Mouse (Mus musculus) lung, postnatal 0 days (tissue): ENCODE results near the gene Slc12a6. TPM values are rescaled to one million over a fixed set of nuclear protein-coding genes. Genes with fewer than 3 reads are reported as not detected.

Source experiments
- ATAC-seq: fragments of 200-750 bp; cut with Nextera tagmentation; 2 replicates; pipeline ENCODE4 v1.8.0; 2017; ENCODE audit warnings: moderate library complexity
- DNase-seq: peaks from one replicate; pipeline ENCODE4 v3.0.0-alpha.2; 2016; ENCODE audit warnings: low spot score
- H3K27ac ChIP-seq: fragments of 300-500 bp; sonication (generic); 2 replicates; pipeline ENCODE4 v1.5.1; 2014; ENCODE audit warnings: antibody characterized with exemption, mild to moderate bottlenecking, low read length, mixed read lengths
- H3K27me3 ChIP-seq: fragments of 300-500 bp; sonication (generic); replicated peaks from 2 replicates; pipeline ENCODE4 v1.6.1; 2014; ENCODE audit warnings: low read length, mixed read lengths; ENCODE audit not compliant: insufficient read depth
- H3K36me3 ChIP-seq: fragments of 300-500 bp; sonication (generic); 2 replicates; pipeline ENCODE4 v1.6.1; 2014; ENCODE audit warnings: low read length, mixed read lengths; ENCODE audit not compliant: insufficient read depth
- H3K4me1 ChIP-seq: fragments of 300-500 bp; sonication (generic); 2 replicates; pipeline ENCODE4 v1.6.1; 2014; ENCODE audit warnings: antibody characterized with exemption, low read depth, low read length, mixed read lengths; ENCODE audit not compliant: insufficient read depth
- H3K4me2 ChIP-seq: fragments of 300-500 bp; sonication (generic); replicated peaks from 2 replicates; pipeline ENCODE4 v1.6.1; 2014; ENCODE audit warnings: low read depth, mild to moderate bottlenecking, low read length, moderate library complexity, mixed read lengths
- H3K4me3 ChIP-seq: fragments of 300-500 bp; sonication (generic); 2 replicates; pipeline ENCODE4 v1.5.1; 2014; ENCODE audit warnings: low read depth, low read length
- H3K9ac ChIP-seq: fragments of 300-500 bp; sonication (generic); replicated peaks from 2 replicates; pipeline ENCODE4 v1.6.1; 2014; ENCODE audit warnings: low read depth, mild to moderate bottlenecking
- H3K9me3 ChIP-seq: fragments of 300-500 bp; sonication (generic); 2 replicates; pipeline ENCODE4 v1.6.1; 2016; ENCODE audit warnings: low read length, mixed read lengths
- CTCF ChIP-seq: IDR thresholded peaks from 2 replicates; pipeline ENCODE4 v1.5.1; 2016; ENCODE audit warnings: antibody characterized with exemption, mild to moderate bottlenecking
- EP300 ChIP-seq: IDR thresholded peaks from 2 replicates; pipeline ENCODE4 v1.6.1; 2016; ENCODE audit warnings: antibody characterized with exemption, mild to moderate bottlenecking, control low read depth
- WGBS: fragments of 180-500 bp; shearing (Covaris S2); extraction: QIAGEN DNeasy Blood & Tissue Kit; methylation state at CpG from one replicate; pipeline ENCODE4 v1.1.7; 2014; 5-methylcytosine and 5-hydroxymethylcytosine counted together
- polyA plus RNA-seq: library from polyadenylated mRNA; unstranded; fragments of >200 nt; fragmentation: Nextera tagmentation; extraction: Ambion mirVana; gene quantifications from 2 replicates; pipeline ENCODE4 v1.2.1, GENCODE M21; 2015

Gene Slc12a6
- polyA plus RNA-seq, 1 experiment from 2014 or later = 9.0 TPM

DNA sequence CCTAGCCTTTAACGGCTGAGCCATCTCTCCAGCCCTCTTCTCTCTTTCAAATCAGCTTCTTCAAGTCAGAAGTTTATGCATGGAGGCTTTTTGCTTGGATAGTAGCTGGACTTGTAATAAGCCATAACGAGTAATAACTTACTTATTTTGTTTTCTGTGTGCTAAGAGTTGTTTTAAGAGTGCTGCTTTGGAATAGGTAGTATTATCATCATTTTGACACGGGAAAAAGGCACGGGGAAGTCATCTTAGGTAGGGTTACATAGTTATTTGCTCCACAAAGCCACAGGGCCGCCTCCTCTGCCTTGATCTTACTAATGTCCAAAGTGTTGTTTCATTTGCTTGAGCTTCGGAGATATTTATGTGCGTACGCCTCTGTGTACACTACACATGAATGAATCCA, 114.5 kb downstream of the Slc12a6 start:
- no peak overlapping the region for H3K27ac ChIP-seq
- 32% methylated on average over 8 of the region's 8 CpGs for WGBS
- TF ChIP-seq CTCF (no peak), EP300 (no peak)
- no peaks in the 10 kb centered on the region for H3K36me3 ChIP-seq
- ATAC-seq (no peak), DNase-seq (no peak)
- H3K9me3 ChIP-seq = no peaks in the 10 kb centered on the region
- peak overlapping the region; percentile 93 for H3K9ac ChIP-seq
- H3K4me3 ChIP-seq = peak overlapping the region; percentile 93
- peak overlapping the region; percentile 76 for H3K4me2 ChIP-seq
- H3K4me1 ChIP-seq = peaks cover 4% of the 10 kb centered on the region
- H3K27me3 ChIP-seq = no peaks in the 10 kb centered on the region

DNA sequence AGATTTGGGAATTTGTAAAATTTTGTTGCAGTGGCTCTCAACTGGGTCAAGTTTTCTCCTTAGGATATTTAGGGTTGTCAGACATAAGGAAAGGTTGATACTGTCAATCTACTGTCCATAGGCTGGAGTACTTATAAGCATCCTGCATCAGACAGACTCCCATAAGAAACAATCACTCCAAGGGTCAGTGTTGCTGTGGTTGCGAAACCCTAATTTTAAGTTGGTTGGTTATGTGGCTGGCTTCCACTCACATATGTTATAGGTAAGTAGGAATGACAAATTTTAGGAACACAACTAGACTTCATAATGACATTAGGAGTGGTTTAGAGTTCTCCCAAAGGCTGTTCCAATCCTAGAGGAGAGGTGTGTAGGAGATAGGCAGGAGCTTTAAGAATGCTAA, 115.6 kb downstream of the Slc12a6 start:
- ATAC-seq (no peak), DNase-seq (no peak)
- Histone ChIP-seq H3K9me3 (no peaks in the 10 kb centered on the region), H3K36me3 (no peaks in the 10 kb centered on the region), H3K27me3 (no peaks in the 10 kb centered on the region), H3K9ac (no peak overlapping the region), H3K27ac (no peak overlapping the region), H3K4me2 (no peak overlapping the region), H3K4me1 (peaks cover 4% of the 10 kb centered on the region), H3K4me3 (no peak overlapping the region)
- TF ChIP-seq CTCF (no peak), EP300 (no peak)
- 96% methylated on average over 1 of the region's 1 CpGs for WGBS

DNA sequence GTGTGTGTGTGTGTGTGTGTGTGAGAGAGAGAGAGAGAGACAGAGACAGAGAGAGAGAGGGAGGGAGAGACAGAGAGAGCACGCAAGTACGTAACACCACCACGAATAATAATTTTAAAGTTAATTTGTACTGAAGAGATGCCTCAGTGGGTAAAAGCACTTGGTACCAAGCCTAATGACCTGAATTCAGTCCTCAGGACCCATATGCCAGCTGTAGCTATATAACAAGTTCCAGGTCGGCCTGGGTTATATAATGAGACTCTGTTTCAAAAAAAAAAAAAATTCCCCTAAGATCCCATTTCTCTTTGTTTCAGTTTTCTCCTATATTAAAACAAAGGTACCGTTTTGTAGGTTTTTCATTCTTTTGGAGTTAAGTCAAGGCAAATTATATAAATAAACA, 125.2 kb downstream of the Slc12a6 start:
- 83% methylated on average over 5 of the region's 5 CpGs for WGBS
- TF ChIP-seq CTCF = no peak
- no peak for TF ChIP-seq EP300
- H3K4me1 ChIP-seq = no peaks in the 10 kb centered on the region
- H3K4me2 ChIP-seq = no peak overlapping the region
- no peak for ATAC-seq
- no peak overlapping the region for H3K4me3 ChIP-seq
- no peak for DNase-seq
- H3K9me3 ChIP-seq = no peaks in the 10 kb centered on the region
- H3K36me3 ChIP-seq = no peaks in the 10 kb centered on the region
- H3K27me3 ChIP-seq = no peaks in the 10 kb centered on the region
- no peak overlapping the region for H3K27ac ChIP-seq
- H3K9ac ChIP-seq = no peak overlapping the region

DNA sequence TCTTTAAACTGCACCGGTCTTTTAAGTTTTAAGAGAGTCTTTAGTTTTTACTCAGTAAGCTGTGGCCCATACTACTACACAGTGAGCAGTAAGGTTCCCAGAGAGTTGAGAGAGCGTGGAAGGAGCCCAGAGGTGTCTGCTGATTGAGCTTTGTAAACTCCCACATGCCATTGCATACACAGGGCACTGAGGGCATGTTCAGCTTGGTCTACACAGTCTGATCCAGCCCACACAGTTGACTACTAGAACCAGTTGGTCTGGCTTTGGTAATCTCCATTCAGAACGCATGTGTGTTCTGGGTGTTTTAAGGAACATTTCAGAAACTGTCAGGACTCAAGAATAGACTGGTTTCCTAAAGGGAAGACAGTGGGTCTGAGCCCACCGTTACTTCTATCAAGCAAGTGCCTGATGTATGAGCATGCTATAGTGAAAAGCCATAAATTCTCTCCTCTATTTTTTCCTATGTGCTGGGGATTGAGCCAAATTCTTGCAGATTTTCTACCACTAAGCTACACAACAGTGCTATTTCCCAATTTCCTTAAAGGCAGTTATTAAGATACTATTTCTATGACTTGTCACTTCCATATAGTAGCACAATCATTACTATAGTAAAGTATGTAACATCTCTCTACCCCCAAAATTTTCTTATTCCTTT, 125.8 kb downstream of the Slc12a6 start:
- Histone ChIP-seq H3K4me3 (no peak overlapping the region), H3K4me2 (no peak overlapping the region), H3K9me3 (no peaks in the 10 kb centered on the region), H3K9ac (no peak overlapping the region), H3K27ac (no peak overlapping the region), H3K36me3 (no peaks in the 10 kb centered on the region), H3K27me3 (no peaks in the 10 kb centered on the region), H3K4me1 (no peaks in the 10 kb centered on the region)
- ATAC-seq = no peak
- 65% methylated on average over 4 of the region's 4 CpGs for WGBS
- TF ChIP-seq CTCF (no peak), EP300 (no peak)
- peak; percentile 25 for DNase-seq

DNA sequence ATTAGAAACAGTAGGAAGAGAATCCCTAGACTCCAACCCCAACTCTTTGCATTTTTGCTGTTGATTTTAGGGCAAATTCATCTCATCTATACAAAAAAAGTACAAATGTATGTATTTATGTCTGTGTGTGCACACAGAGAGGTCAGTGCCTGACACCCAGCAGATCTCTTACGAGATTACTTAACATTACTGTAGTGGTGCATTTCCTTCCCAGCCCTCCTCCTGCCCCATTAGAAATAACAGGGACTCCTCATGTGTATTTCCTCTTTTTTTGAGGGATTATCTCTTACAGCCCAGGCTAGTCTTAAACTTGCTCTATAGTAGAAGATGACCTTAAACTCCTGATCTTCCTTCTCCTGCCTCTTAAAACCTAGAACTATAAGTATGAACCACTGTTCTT, 127.1 kb downstream of the Slc12a6 start:
- Histone ChIP-seq H3K27me3 (no peaks in the 10 kb centered on the region), H3K4me2 (no peak overlapping the region), H3K9ac (no peak overlapping the region), H3K9me3 (no peaks in the 10 kb centered on the region), H3K4me1 (no peaks in the 10 kb centered on the region), H3K27ac (no peak overlapping the region), H3K36me3 (no peaks in the 10 kb centered on the region), H3K4me3 (no peak overlapping the region)
- DNase-seq (no peak), ATAC-seq (no peak)
- WGBS = 77% methylated on average over 1 of the region's 1 CpGs
- TF ChIP-seq EP300 (no peak), CTCF (no peak)

DNA sequence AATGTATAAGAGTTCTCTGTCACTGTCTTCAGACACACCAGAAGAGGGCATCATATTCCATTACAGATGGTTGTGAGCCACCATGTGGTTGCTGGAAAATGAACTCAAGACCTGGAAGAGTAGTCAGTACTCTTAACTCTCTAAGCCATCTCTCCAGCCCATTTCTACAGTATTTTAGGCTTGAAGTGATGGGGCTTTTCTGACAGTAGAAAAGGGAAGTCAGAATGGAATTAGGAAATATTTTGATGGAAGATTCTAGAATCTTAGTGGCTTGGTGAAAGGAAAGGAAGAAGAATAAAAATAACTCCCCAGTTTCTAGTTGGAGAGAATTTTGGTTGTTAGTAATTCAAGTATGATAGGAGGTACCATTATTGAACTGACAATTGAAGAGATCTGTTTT, 128.3 kb downstream of the Slc12a6 start:
- DNase-seq (no peak), ATAC-seq (no peak)
- H3K9me3 ChIP-seq = no peaks in the 10 kb centered on the region
- no peaks in the 10 kb centered on the region for H3K4me1 ChIP-seq
- TF ChIP-seq CTCF = no peak
- TF ChIP-seq EP300 = no peak
- no peak overlapping the region for H3K27ac ChIP-seq
- no peaks in the 10 kb centered on the region for H3K36me3 ChIP-seq
- no peak overlapping the region for H3K4me2 ChIP-seq
- H3K9ac ChIP-seq = no peak overlapping the region
- H3K27me3 ChIP-seq = no peaks in the 10 kb centered on the region
- no peak overlapping the region for H3K4me3 ChIP-seq

DNA sequence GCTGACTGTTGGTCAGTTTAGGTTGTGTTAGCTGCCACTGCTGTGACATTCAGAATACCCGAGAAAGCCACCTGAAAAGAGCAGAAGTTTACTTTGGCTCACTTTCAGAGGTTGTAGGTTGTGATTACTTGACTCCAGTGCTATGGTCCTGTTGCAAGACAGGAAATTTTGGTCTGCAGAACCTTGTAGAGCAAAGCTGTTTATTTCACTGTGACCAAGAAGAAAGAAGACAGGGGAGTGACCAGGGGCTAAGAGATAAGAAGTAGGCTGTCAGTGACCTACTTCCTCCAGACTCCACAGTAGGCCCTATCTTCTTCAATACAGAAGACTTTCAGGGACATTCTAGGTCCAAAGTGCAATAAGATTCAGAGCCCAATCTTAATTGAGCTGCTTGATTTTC, 131.0 kb downstream of the Slc12a6 start:
- peak; percentile 45 for DNase-seq
- ATAC-seq = no peak
- Histone ChIP-seq H3K27me3 (no peaks in the 10 kb centered on the region), H3K36me3 (no peaks in the 10 kb centered on the region), H3K4me1 (no peaks in the 10 kb centered on the region), H3K4me2 (no peak overlapping the region), H3K4me3 (no peak overlapping the region), H3K27ac (no peak overlapping the region; the same call in 1 of the 2 replicates), H3K9me3 (no peaks in the 10 kb centered on the region), H3K9ac (no peak overlapping the region)
- TF ChIP-seq CTCF (no peak), EP300 (no peak)
- 38% methylated on average over 1 of the region's 1 CpGs for WGBS
